Mouse (Mus musculus) bone marrow macrophage, adult 2 months (primary cell): ENCODE results near the gene Arhgap5.

Experiments
- CTCF ChIP-seq: IDR thresholded peaks from 2 replicates; pipeline ENCODE4 v1.5.1; 2012; ENCODE audit warnings: low read depth, mild to moderate bottlenecking, low read length, moderate library complexity
- POLR2A ChIP-seq: IDR thresholded peaks from 2 replicates; pipeline ENCODE4 v1.6.1; 2012; ENCODE audit warnings: mild to moderate bottlenecking, low read depth, low read length, borderline replicate concordance

- TF ChIP-seq CTCF (no peak), POLR2A (no peak)
These were observed 111.9 kb downstream of the Arhgap5 start for GRCm38 (mm10) chr12:52615703-52616102.
